Mouse (Mus musculus) lung, postnatal 0 days (tissue): Measurements from ENCODE around the gene Adgra1.

ENCODE experiments used
- CTCF ChIP-seq: IDR thresholded peaks from 2 replicates; pipeline ENCODE4 v1.5.1; 2016; ENCODE audit warnings: antibody characterized with exemption, mild to moderate bottlenecking
- EP300 ChIP-seq: IDR thresholded peaks from 2 replicates; pipeline ENCODE4 v1.6.1; 2016; ENCODE audit warnings: antibody characterized with exemption, mild to moderate bottlenecking, control low read depth

- TF ChIP-seq CTCF (no peak), EP300 (no peak)
Observed at GRCm38 (mm10) chr7:139898606-139899005, 64.6 kb downstream of the Adgra1 start.
